Mouse (Mus musculus) CD4-positive, CD25-positive, alpha-beta regulatory T cell, adult 4 months (primary cell): ENCODE results near the gene Traf2. TPM values are rescaled to one million over a fixed set of nuclear protein-coding genes. Genes with fewer than 3 reads are reported as not detected.
A peak's percentile ranks its signal among the peaks of the same experiment; 100 is the strongest.

Source experiments
- ATAC-seq: one replicate; pipeline ENCODE4 v1.8.0; 2017
- polyA plus RNA-seq, 2 experiments: library from polyadenylated mRNA; unstranded; fragments of 100-300 nt; shearing (Covaris generic); gene quantifications; one replicate each; pipeline ENCODE4 v1.2.1; 2017

Gene Traf2
- polyA plus RNA-seq, 2 experiments from 2014 or later: 83.7 to 125 TPM

DNA sequence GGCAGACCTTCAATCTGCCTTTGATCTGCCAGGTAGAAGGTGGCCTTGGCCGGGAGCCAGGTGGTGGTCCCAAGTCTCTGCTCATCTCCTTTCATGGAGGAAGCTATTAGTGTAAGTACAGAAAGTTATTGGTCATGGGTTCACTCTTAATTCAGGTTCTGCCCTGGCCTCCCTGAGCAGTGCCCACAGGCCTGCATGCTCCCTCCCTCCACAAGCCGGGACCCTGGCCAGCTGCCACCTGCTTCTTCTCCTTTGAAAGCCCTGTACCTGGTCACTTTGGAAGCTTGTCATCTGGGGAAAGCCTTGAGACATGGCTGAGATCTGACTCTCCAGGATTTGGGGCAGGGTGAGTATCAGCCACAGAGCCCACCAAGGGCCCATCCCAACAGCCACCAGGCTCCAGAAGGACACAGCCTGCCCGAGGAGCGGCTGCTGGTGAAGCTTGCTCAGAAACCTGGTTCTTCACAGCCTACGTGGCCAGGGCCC is 53.2 kb downstream of the Traf2 start, which contains the start of gene Lcn12:
Gene Lcn12 (minus strand): TSS at position 436 of the 486 bp plus-strand sequence.
- ATAC-seq: no peak

DNA sequence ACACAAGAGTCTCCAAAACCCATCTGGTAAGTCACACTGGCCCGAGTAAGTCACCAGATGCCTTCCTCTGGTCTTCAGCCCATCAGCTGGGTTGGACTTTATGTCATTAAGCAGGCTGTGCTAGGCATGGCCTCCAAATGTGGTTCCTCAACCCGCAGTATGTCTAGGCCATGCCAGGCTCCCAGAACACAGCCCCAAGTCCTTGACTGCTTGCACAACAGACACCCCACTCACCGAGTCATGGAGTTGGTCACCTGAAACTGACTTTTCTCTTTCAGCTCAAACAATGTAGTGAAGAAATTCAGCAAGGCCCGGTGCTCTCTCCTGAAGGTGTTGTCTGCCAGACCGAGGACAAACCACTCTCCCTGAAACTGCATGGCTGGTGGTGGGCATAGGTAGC is 53.8 kb downstream of the Traf2 start:
- ATAC-seq: no peak

DNA sequence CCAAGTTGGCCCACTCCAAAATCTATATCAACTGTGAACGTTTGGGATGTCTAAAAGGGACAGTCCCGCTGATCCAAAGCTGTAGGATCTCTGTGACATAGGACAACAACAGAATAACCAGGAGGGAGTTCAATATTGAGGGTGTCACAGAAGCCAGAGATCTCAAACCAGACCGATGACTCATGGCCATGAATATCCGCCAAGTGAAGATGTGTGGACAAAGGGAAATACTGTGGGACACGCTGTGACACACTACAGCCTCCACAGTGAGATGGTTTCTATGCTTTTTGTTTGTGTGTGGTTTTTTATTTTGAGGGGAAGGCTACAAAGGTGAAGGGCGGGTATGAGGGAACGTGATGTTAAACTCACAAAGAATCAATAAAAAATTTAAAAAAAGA is 58.1 kb downstream of the Traf2 start:
- ATAC-seq: no peak

GRCm38 (mm10) chr2:25487965-25488670 is 58.6 kb downstream of the Traf2 start:
- ATAC-seq: no peak

- ATAC-seq: no peak
Observed at GRCm38 (mm10) chr2:25484901-25485647, 61.7 kb downstream of the Traf2 start.

- ATAC-seq: peak; percentile 97
Observed at GRCm38 (mm10) chr2:25482969-25483368, 63.8 kb downstream of the Traf2 start.

GRCm38 (mm10) chr2:25480541-25480940 is 66.2 kb downstream of the Traf2 start:
- ATAC-seq: no peak

DNA sequence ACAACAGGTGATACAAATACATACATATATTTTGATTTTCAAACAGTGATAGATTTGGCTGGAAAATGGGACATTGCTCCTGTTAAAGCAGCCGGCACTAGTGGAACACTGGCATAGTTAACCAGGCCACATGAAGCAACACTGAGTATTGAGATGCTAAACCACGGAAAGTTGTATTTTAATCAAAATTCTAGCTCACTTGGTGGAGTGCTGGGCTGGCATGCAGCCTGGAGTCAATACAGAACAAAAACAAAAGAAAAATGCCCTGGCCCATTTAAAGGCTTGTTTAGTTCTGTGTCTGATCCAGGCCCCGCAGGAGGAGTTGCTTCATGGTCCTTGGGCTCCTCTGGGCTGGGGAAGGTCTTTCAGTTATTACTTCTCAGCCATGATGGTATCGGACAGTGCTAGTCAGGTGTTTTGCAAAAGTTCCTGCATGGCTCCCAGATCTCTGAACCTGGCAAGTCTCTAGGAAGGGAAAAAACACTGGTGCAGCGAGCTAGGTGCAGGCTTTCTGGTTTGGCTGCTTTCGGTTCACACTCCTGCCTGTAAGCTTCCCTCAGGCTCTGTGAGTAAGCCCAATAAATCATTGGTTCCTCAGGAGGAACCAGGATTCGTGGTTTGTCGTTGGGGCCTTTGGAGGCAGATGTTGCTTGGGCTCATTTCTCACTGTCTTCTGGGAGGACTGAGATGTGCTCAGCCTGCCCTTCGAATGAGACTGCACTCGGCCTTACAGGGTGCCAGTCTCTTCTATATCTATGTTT is 67.0 kb downstream of the Traf2 start:
- no peak for ATAC-seq

DNA sequence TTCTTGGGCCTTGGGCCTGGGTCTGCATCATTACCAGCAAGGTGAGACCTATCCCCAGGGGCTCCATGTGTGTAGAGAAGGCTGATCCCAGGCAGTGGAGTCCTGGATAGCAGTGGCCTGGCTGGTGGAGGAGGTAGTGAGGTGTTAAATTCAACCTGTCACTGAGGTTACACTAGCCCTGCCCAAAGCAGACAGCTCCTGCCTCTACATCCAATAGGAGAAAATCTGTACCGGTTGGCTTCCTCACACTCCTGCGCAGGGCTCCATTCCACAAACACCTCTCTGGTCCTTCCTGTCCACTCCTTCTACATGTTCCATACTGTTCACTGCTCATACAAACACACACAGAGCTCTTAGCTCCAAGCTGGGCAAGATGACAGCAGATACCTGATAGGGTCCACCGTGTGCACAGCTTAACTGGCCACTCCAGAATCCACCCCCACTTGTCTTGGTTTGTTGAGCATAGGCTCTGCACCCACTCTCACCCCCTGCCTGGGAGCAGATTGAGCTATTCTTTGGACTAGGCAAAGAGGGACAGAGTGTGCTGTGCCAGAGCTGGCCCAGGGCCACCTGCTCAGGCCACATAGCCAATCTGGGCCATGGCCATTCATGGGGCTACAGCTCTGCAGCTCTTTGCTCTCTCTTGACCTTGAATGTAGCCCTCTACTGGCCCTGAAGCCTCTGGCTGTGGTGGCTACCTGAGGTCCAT is 68.6 kb downstream of the Traf2 start:
- no peak for ATAC-seq

DNA sequence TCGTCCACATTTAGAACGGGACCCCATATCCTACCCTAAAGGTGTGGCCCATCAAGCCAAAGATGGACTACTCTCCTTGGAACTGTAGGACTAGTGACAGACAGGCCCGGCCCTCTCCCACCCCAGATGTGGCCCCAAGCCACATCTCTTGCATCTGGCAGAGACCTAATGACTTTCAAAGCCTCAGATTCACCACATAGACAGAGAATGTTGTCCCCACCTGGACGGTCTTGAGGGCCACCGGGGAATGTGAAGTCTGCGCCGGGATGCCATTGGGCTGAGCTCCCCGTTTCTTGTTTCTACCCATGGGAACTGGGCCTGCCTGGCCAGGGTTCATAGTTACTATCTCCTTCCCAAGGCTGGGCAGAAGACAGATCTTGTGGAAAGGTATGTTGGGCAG is 69.2 kb downstream of the Traf2 start:
- no peak for ATAC-seq

DNA sequence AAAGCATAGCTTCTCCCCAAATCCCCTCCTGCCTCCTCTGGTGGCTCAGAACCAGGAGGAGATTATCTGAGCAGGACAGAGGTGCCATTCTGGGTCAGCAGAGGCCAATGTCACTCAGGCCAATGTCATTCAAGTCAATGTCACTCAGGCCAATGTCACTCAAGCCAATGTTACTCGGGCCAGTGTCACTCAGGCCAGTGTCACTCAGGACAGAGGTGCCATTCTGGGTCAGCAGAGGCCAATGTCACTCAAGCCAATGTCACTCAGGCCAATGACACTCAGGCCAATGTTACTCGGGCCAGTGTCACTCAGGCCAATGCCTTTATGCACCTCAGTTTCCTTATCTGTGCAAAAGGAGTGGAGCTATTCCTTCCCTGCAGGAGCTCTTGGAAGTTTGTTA is 74.2 kb downstream of the Traf2 start:
- no peak for ATAC-seq

- ATAC-seq: no peak
Observed at GRCm38 (mm10) chr2:25469969-25470368, 76.8 kb downstream of the Traf2 start, which contains the start of gene Ptgds. TSS of gene Ptgds (minus strand) at chr2:25470046.

- ATAC-seq: no peak
Observed at GRCm38 (mm10) chr2:25468962-25469915, 77.5 kb downstream of the Traf2 start.

Other genes with a start within 250 kb of the Traf2 start
- gene Grin1, start 227.8 kb downstream of the Traf2 start, polyA plus RNA-seq: not detected
- 10 to 100 TPM; 21.7 to 32.4 TPM for gene Man1b1, start 214.6 kb downstream of the Traf2 start, polyA plus RNA-seq
- 10 to 100 TPM; 15.5 to 24.6 TPM for gene Dpp7, start 190.6 kb downstream of the Traf2 start, polyA plus RNA-seq
- 10 to 100 TPM; 18.0 to 18.8 TPM for gene Uap1l1, start 181.3 kb downstream of the Traf2 start, polyA plus RNA-seq
- gene Sapcd2, start 174.6 kb downstream of the Traf2 start, polyA plus RNA-seq: 1 to 10 TPM in 1 of 2 experiments, under 1 TPM in 1; 0.58 to 1.2 TPM
- gene Entpd2, start 151.1 kb downstream of the Traf2 start, polyA plus RNA-seq: not detected
- 1 to 10 TPM; 1.4 to 2.3 TPM for gene Npdc1, start 147.6 kb downstream of the Traf2 start, polyA plus RNA-seq
- gene Fut7, start 123.7 kb downstream of the Traf2 start, polyA plus RNA-seq: 10 to 100 TPM in 1 of 2 experiments, 1 to 10 TPM in 1; 4.0 to 11.7 TPM
- gene Abca2, start 118.2 kb downstream of the Traf2 start, polyA plus RNA-seq: 10 to 100 TPM; 31.9 to 45.3 TPM
- gene Clic3, start 90.1 kb downstream of the Traf2 start, polyA plus RNA-seq: 1 to 10 TPM; 1.2 to 2.2 TPM
- gene Paxx, start 85.8 kb downstream of the Traf2 start, polyA plus RNA-seq: 100 to 1,000 TPM in 1 of 2 experiments, 10 to 100 TPM in 1; 74.7 to 102 TPM
- not detected for gene Ptgds, start 76.9 kb downstream of the Traf2 start, polyA plus RNA-seq
- not detected for gene Lcn12, start 53.0 kb downstream of the Traf2 start, polyA plus RNA-seq
- gene Fbxw5, start 46.2 kb downstream of the Traf2 start, polyA plus RNA-seq: 100 to 1,000 TPM in 1 of 2 experiments, 10 to 100 TPM in 1; 60.7 to 143 TPM
- gene C8g, start 45.2 kb downstream of the Traf2 start, polyA plus RNA-seq: 1 to 10 TPM; 4.5 to 4.6 TPM
- gene Edf1, start 10.9 kb upstream of the Traf2 start, polyA plus RNA-seq: 100 to 1,000 TPM; 257 to 281 TPM
- gene Mamdc4, start 27.9 kb upstream of the Traf2 start, polyA plus RNA-seq: 1 to 10 TPM; 1.6 to 4.7 TPM
- gene Phpt1, start 28.3 kb upstream of the Traf2 start, polyA plus RNA-seq: 10 to 100 TPM; 53.9 to 66.8 TPM
- not detected for gene Ajm1, start 34.8 kb upstream of the Traf2 start, polyA plus RNA-seq
- 10 to 100 TPM; 17.0 to 20.1 TPM for gene Rabl6, start 61.6 kb upstream of the Traf2 start, polyA plus RNA-seq
- gene Ccdc183, start 70.7 kb upstream of the Traf2 start, polyA plus RNA-seq: not detected
- gene Tmem141, start 75.1 kb upstream of the Traf2 start, polyA plus RNA-seq: under 1 TPM in 1 of 2 experiments, not detected in 1; 0.94 TPM
- 1 to 10 TPM; 1.8 to 3.5 TPM for gene Fcna, start 81.1 kb upstream of the Traf2 start, polyA plus RNA-seq
- not detected for gene Lcn8, start 106.2 kb upstream of the Traf2 start, polyA plus RNA-seq
- not detected for gene Lcn5, start 111.0 kb upstream of the Traf2 start, polyA plus RNA-seq
- gene Lcn6, start 129.8 kb upstream of the Traf2 start, polyA plus RNA-seq: not detected
- 1 to 10 TPM in 1 of 2 experiments, under 1 TPM in 1; 0.69 to 3.0 TPM for gene Lcn10, start 135.8 kb upstream of the Traf2 start, polyA plus RNA-seq
- not detected for gene Obp2a, start 153.1 kb upstream of the Traf2 start, polyA plus RNA-seq
- 100 to 1,000 TPM; 100 to 127 TPM for gene Bmyc, start 159.8 kb upstream of the Traf2 start, polyA plus RNA-seq
- gene Obp2b, start 190.1 kb upstream of the Traf2 start, polyA plus RNA-seq: not detected
- gene Lcn3, start 218.6 kb upstream of the Traf2 start, polyA plus RNA-seq: not detected
- not detected for gene Lcn11, start 230.1 kb upstream of the Traf2 start, polyA plus RNA-seq
- not detected for gene Gm13539, start 235.3 kb upstream of the Traf2 start, polyA plus RNA-seq